ENCODE assay signal across 19 mouse cellular contexts in the genomic region with DNA sequence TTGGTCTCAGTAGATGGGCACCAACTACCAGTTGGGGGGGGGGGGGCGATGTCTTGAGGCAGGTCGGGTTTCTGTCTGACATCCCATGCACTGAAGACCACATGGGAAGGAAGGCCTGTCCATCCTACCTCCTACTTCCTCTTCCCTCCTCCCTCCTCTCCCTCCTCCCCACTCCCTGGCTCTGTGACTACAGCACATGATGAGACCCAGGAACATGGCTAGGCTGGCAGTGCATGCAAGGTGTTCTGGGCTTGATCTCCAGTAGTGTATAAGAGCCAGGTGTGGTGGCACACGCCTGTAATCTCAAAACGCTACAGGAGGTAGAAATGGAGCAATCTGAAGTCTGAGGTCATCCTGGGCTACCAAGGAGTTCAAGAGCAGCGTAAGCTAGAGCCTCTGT. TPM values are rescaled to one million over a fixed set of nuclear protein-coding genes. Genes with fewer than 3 reads are reported as not detected.
DNase-seq lines count a peak whose midpoint lies in the region; ATAC-seq lines count a peak whose summit lies in the region.
"Had no signal": no experiment of that assay in that cellular context is flagged by ENCODE, and none has a peak within 500 bp of the region (broad histone marks: within the 10 kb centered on the region; RNA-seq: fewer than 3 reads in every experiment).

No protein-coding gene starts in this region.

- peak; percentile 20; the same call in 1 of the 2 replicates for ATAC-seq in granulocyte monocyte progenitor cell, adult 5-6 weeks (replicated peaks; ENCODE audit: poor library complexity, severe bottlenecking)
- ATAC-seq: forebrain, embryonic 13.5 days; forebrain, embryonic 16.5 days; hindbrain, postnatal 0 days; inflammation-experienced regulatory T-cells, adult 6 months; intestine, embryonic 16.5 days; Patski had no signal

- peak; percentile 94 for DNase-seq in heart, adult 11 months
- no peak for DNase-seq in heart, postnatal 4 days
- peak; percentile 27 for DNase-seq in layer of hippocampus, adult 9-11 months
- no peak for DNase-seq in layer of hippocampus, adult 18-20 months (ENCODE audit: low spot score in 2 of 2)
- no peak for DNase-seq in ovary, postnatal 10 days (ENCODE audit: low spot score)
- DNase-seq: adrenal gland, postnatal 10 days; adrenal gland, postnatal 36 days; B cell, adult 2 months; cerebellum, adult 18-20 months; cerebellum, adult 9-10 months; cerebellum, postnatal 14 days; gastrocnemius, postnatal 14 days had no signal

RNA-seq across cellular contexts. Expression of gene Lrch1, which starts 43.2 kb away (rescaled TPM):
- total RNA-seq in heart, postnatal 4 days (2021), result 10 to 100 TPM; 18.7 to 26.3 TPM
- 10 to 100 TPM; 20.4 to 23.1 TPM for total RNA-seq in layer of hippocampus, adult 18-20 months (2021)
- total RNA-seq in granulocyte monocyte progenitor cell, adult 5-6 weeks (2014; fragmentation: Nextera tagmentation), result 11.3 and 12.1 TPM in 2 replicates
- 12.3 and 12.4 TPM in 2 replicates for total RNA-seq in granulocyte monocyte progenitor cell, adult 5-6 weeks (2017)

Comparison
In these comparisons a context has a peak if more than half of its experiments do, and no peak if none do; other contexts are left out.
1. DNase-seq: peak in heart, adult 11 months (single experiment) and layer of hippocampus, adult 9-11 months (single experiment); none in heart, postnatal 4 days (single experiment), layer of hippocampus, adult 18-20 months (0 of 2) and ovary, postnatal 10 days (single experiment).